Mouse (Mus musculus) cerebellum, adult (tissue): ENCODE data around the gene Stambpl1.

Experiments used
- ATAC-seq: cut with Nextera tagmentation; 2 replicates; pipeline ENCODE4 v1.9.2; 2017; ENCODE audit warnings: mild to moderate bottlenecking, moderate library complexity, mixed read lengths; ENCODE audit not compliant: insufficient number of reproducible peaks, low FRiP score, low TSS enrichment

Gene Stambpl1

DNA sequence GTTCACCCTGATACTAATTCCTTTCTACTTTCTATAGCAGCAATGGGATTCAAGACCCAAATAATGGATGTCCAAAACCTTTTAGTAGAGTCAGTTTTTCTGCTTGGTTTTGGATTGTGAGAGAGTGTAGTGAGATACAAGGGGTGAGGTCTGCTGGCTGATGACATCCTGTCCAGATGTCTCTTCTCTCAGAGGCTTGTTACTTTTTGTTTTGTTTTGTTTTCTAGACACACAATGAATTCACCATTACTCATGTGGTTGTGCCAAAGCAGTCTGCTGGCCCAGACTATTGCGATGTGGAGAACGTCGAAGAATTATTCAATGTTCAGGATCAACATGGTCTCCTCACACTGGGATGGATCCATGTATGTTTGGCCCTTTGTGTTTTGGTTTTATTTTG is 44.0 kb downstream of the Stambpl1 start:
- no peak for ATAC-seq

DNA sequence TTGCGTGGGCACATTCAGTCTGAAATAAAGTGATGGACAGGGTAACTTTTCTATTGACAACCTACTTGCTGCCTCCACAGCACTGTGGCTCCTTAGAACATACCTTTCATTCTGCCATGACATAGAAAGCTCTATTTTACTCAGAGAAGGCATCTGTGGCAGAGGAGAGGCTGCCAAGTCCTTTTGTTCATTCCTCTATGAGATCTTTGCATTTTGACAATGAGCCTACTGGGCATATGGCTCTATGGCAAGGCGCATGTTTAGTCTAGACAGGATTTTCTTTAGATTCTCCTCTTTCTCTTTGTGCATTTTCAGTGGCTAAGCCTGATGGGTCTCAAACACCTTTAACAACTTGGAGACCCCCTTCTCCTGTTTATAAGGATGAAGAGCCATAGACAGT is 45.7 kb downstream of the Stambpl1 start:
- ATAC-seq, result no peak

DNA sequence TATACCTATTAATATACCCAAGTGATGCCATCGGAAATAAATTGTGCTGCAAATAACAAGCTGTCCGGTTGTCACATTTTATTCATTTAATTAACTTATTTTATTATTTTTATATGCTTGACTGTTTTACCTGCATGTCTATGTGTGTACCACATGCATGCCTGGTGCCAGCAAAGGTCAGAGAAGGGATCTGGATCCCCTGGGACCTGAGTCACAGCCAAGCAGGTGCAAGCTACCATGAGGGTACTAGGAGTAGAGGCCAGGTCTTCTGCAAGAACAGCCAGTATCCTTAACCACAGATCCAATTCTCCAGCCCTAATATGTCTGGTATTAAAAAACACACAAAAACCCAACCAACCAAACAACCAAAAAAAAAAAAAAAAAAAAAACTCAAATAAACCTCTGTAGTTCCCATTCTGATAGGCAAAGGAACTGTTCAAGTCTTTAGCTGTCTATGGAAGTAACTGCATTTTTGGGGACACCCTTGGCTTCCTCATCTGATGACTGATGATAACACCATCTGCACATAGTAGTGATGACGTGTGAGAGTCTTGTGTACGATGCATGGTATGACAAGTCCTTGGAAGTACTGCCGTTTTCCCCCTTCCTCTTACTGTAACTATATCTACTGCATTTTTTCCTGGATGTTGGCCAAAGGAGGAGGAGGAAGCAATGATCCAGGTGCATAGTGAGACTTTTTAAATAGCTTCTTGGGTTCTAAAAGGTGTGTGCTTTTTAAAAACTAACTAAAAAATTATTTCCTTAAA is 48.4 kb downstream of the Stambpl1 start:
- no peak for ATAC-seq

DNA sequence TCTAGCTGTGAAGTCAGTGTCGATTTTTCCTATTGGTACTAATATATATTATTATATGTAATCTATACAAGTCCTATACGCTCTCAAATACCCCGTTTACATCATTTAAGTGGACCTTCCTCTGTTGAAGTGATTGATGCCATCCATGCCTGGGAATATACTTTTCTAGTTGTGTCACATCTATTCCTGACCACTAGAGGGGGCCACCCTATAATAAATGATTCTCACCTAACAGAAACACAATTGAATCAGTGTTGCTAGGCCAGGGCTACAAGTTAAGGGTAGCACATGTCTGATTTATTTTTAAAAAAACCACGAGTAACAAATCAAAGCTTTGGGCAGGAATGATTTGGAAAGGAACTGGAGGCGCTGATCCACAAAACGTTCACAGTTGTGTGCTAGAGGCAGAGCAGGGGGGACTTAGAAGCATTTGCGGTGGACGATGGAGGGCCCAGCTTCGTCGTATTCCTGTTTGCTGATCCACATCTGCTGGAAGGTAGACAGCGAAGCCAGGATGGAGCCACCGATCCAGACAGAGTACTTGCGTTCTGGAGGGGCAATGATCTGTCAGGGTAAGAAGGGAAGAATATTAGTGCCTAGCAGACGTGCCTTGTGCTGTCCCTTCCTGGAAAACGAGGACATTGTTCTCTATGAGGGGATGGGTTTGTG is 49.4 kb downstream of the Stambpl1 start:
- no peak for ATAC-seq

DNA sequence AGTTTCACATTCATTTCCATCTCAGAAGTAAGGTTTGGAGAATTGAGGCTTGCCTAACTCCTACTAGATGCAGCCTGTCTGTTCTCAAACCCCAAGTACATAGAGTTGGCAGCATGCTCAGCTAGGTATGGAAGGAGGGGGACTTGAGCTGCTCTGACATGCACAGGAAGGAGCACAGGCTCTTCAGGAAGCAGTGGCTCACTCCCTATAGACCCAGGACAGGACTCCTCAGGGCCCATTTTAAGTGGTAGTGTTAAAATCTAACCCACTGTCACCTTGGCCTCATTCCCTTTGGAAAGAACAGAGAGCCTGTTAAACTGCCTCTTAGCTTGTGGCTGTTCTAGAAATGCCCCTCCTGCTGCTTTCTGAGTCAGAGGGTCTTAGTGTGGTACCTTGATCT is 50.9 kb downstream of the Stambpl1 start:
- no peak for ATAC-seq

DNA sequence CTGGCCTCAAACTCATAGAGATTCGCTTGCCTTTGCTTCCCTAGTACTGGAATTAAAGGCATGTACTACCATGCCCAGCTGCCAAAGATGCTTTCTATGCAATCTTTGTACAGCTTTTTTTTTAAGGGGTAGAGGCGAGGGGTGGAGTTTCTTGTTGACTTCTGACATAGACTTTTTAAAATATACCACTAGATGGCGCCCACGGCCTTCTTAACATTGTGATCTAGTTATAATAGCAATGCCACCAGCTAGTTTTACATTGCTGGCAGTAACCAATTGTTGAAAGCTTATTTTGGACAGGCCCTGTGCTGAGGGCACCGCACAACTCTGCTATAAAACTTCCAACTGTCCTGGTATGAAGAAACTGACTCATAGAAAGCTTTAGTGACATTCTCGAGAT is 52.0 kb downstream of the Stambpl1 start:
- peak; percentile 41; the same call in 1 of the 2 replicates for ATAC-seq

DNA sequence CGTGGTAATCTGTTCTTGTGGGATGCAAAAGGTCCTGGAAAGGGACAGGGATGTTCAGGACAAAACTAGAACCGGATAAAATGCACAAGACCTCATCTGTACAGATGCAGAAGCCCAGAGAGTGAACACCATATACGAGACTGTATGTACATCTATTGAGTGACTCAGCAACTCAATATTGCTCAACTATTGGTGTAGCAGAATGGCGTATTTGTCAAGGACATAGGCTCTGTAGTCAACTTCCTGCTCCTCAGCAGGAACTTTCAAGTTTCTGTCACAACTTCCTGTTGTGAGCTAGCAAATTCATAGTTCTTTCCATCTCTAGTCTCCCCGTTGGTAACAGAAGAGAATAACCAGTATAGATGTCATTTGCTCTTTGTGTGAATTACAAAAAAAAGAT is 56.5 kb downstream of the Stambpl1 start:
- ATAC-seq, result no peak

DNA sequence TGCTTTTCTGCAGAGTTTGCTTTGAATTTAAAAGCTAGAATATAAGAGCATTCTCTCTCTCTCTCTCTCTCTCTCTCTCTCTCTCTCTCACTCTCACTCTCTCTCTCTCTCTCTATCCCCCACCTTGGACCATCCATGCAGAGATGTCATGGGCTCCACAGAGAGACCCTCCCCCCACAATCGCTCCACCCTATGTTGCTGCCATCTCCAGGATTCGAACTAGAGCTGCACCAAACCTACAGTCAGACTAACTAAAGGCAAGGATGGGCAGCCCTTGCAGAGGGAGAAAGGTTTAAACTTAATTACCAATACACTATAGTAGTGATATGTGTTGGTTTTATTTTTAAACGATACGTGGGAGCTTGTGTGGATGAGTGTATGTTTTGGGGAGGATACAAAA is 58.6 kb downstream of the Stambpl1 start:
- ATAC-seq, result no peak

DNA sequence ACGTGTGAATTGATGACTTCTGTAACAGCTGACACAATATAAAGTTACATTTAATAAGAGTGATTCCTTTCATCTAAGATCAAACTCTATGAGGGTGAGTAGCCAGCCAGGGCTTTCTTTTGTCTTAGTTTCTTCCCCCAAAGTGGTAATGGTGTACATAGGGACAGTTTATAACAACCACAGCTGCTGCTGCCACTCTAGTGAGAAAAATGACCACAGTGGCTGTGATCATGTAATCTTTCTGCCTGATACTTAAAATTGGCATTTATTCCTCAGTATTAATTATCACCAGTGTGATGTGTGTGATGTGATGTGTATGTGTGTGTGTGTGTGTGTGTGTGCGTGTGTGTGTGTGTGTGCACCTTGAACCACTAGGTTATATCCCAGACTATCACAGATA is 59.9 kb downstream of the Stambpl1 start:
- no peak for ATAC-seq

DNA sequence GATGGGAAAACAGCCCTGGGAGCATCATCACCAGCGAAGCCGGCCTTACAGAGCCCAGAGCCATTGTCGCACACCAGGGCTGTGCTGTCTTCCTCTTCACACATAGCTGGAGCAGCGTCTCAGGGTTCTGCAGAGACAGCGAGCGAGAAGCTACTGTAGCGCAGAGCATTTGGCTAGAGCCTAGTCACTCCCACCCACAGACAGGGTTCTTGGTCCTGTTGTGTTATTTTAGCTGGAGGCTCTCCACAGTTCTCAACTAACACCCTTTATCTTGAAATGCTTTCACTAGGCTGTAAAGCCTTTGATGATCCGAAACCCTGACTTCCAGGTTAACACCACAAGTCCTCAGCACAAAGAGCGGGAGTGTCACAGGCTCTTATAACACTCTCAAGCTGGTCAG is 60.4 kb downstream of the Stambpl1 start:
- ATAC-seq, result no peak

DNA sequence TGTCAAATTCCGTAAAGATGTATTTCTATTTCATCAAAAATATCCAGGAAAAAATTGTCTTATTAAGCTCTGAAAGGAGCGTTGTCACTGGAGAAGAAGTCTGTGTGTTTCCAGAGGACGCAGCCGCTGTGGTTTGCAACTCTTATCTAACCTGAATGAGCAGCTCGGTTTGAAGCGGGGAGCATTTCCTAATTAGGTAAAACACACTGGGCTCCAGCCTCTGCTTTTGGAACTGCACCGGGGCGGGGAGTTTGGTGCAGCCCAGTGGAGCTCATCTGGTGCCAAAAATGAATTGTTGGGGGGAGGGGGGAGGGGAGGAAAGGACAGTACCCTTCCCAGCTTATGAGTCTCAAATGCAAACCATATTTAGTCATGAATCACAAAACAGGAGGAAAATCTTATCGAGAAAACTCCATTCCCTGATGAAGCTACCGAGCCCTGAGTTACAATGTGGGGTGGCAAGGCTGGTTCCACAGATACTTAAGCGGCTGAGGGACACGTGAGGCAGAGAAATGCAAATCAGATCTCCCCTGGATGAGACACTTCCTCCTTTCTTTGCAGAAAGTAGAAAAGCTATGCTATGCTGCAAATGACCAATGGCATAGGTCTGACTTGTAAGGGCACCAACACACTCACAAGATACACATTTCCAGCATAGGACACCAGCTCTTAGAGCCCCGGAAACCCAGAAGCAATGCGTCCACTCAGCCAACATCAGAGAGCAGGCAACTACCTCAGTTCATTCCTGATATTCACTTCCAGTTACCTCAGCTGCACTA is 62.3 kb downstream of the Stambpl1 start:
- no peak for ATAC-seq

DNA sequence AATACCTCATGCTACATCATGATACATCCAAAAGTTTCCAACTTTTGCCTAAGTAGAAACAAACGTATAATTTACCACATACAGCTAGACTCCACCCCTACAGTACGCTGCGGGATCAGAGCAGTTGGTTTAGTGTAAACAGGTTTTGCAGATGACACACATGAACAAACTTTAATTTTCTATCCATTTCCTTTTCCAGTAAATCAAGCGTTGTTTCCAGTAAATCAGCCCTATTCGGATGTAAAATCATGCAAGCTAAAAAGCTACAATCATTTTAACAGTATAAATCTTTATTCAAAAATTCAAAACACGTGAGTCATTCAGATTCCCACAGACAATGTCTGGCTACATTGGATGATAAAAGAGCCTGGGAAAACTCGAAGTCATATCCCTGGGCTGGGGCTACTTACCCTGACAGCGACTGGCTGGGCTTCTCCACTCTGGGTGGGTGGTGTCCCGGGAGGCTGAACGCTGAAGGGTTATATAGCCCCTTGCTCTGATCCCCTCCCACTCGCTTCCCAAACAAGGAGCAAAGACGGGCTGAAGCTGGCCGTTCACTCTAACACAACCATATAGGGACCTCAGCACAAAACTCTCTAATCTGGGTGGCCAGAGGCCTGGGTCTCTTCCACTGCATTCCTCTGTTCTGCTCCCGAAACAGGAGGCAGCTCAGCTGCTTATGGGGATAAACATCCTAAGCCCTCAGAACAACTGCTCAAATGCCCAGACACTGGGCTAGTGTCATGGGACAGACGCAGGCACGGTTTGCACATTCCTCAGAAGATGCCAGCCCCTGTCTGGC is 63.1 kb downstream of the Stambpl1 start, which contains the start of gene Acta2:
TSS of gene Acta2 (minus strand) at position 711 of the 802 bp plus-strand sequence.
- ATAC-seq, result no peak

DNA sequence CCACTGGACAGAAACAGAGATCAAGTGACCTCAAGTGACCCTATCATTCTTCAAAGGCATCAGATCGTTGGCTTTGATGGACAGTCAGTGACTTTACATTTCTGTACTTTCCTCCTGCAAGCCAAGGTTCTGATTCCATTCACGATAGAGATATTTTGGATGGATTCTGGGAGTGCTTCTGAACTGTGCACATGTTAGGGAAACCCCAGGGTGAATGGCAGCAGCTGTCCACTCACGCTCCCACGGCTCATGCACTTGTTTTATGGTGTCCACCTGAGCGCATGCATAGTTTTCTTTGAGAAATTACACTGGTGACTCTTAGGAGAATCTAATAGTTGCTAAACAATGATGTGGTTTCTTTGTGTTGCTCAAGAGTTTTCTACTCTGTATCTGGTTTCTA is 64.1 kb downstream of the Stambpl1 start:
- ATAC-seq, result no peak

DNA sequence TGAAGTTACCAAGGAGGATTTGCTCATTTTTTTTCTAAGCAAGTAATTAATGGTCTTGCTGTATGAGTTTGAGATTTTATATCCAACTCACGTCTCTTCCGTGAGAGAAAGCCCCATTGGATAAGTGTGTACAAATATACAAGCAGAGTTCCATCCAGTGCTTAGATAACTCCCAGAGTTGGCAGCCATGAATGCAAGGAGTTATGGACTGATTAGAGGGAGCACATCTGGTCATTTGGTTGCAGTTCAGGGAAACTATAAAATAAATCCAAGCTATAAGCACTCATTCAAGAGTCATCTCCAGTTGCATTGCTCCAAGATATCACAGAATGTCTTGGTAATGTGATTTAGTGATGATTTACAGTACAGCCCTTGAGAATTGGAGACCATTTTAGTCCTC is 64.9 kb downstream of the Stambpl1 start:
- ATAC-seq, result no peak

DNA sequence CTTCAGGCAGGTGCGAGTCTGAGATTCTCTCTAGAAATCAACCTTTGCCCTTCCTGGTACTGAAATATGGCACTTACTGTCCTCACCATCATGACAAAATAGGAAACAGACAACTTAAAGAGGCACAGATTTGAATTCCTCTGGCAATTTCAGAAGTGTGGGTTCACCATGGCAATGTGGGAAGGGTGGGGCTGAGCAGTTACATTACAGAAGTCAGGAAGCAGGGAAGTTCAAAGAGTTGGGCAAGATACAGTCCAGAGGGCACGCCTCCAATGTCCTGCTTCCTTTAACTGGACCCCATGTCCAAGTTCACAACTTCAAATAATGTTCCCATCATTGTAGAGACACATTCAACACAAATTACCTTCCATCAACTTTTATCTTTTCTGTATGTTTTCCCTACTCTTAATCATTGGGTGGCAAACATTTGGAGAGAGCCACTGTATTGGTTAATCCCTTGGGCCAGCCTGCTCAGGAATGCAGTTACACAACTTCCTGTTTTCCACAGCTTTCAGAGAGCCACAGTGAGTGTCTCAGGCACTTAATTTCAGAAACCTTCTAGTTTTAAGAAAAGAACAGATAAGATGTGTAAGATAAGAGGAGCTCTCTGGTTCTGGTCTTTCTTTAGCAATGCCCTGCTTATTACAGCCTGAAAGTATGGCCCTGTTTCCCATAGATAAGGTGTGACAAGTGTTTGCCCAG is 70.4 kb downstream of the Stambpl1 start:
- ATAC-seq, result no peak

DNA sequence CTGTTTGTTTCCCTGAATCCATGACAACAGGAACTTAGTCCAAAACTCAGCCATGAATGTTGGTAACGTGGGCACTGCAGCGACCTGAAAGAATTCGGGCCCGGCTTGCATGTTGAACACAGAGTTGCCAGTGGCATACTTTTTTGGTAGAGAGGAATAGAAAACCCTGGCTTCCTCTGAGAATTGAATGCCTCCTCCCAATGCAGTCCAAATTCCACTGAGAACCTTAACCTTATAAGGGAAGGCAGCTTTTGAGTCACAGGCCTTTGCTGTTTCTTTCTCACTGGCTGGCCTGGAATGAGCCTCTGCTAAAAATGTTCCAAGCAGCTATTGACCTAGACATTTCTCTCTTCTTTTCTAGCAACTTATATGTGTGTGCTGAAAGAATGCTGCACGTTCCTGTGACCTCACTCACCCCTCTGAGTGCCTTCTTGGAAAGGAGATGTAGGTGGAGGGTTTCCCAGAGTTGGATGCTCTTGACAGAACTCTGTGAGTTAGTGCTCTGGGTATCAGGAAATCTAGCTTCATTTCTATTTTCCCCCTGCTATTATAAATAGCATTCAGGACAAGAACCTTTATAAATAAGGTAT is 73.7 kb downstream of the Stambpl1 start:
- no peak for ATAC-seq

DNA sequence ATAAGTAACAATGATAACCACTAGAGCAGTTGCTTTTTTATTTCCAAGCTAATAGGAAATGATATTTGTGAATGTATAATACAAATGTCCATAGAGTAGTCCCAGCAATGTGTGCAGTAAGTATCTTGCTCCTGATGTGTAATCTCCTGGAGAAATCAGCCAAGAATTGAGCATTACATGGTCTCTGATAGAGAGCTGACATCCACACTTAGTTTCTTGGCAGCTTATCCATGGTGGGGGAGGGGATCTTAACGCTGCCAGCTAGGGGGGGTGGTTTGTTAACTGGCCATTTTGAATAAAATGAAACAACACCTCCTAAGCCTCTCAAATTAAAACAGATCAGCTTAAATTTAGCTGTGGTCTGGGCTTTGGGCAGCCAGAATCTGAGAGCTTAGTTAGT is 77.0 kb downstream of the Stambpl1 start:
- no peak for ATAC-seq

DNA sequence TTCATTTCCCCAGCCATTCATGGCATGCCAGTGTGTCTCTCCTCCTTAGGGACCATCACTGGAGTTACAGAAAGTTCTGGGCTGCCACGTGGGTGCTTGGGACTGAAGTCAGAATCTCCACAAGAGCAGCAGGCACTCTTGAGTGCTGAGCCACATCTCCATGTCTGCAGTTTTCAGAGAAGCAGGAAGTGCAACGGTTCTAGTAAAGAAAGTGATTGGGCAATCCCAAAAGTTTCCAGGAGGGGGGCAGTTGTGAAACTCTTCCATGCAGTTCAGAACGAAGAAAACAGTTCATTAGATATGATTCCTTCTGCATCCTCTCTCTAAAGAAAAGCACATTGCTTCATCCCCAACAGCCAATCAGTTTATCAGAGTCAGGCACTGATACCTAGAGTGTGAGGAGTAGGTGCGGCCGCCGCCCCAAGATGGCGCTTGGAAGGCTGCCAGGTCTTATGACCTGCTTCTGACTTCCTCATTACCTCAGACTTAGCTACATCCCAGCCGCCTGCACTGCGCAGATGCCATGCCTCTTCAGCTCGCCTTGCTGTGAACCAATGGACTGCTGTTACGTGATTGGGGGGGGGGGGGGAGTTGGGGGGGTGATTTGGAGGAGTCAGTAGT is 78.2 kb downstream of the Stambpl1 start:
- no peak for ATAC-seq

DNA sequence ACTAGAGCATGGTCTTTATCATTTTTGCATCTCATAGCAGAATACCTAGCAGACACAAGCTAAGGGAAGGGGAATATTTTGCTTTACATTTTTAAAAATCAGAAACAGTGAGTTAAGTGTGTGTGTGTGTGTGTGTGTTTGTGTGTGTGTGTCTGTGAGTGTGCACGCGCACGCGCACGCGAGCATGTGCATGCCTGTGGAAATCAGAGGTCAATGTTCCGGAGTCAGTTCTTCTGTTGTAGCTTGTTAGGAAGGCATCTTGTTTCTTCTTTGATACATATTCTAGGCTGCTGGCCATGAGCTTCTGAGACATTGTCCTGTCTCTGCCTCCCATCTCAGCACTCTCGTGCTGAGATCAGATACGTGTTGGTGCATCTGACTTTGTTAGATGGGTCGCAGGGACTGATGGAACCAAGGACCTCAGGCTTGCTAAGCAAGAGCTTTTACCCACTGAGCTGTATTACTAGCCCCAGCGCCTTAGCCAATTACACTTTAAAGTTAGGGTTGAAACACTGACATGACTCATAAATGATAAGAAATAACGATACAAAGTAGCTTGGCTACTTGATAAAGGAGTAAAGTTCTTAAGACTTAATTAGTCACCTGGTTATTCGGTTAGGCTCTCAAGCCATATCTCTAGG is 78.9 kb downstream of the Stambpl1 start:
- ATAC-seq, result no peak
